Mouse (Mus musculus): ENCODE data around the gene Foxe3. TPM values are rescaled to one million over a fixed set of nuclear protein-coding genes. Genes with fewer than 3 reads are reported as not detected.
"Not testable (repeated sequence)": the region's sequence is repeated elsewhere in the genome, so short reads cannot be mapped to it uniquely, and the experiment has no call there.

Gene Foxe3
- polyA plus RNA-seq (2015; fragmentation: Nextera tagmentation; extraction: Ambion mirVana), result not detected in 2 replicates

GRCm38 (mm10) chr4:114925917-114926312 is at the start of gene Foxe3:
Gene Foxe3, minus strand, starts transcription at chr4:114926013.
- Histone ChIP-seq H3K36me3 (ENCODE audit: insufficient read depth, low read length) (no peaks in the 10 kb centered on the region), H3K27ac (ENCODE audit: low read length) (no peak within 1 kb of the TSS), H3K27me3 (ENCODE audit: insufficient read depth, low read length) (peaks cover 74% of the 10 kb centered on the region), H3K4me3 (ENCODE audit: low read length) (peak within 1 kb of the TSS; percentile 52), H3K9me3 (ENCODE audit: low read length) (no peaks in the 10 kb centered on the region), H3K4me2 (replicated peaks; ENCODE audit: low read depth, low read length) (peak within 1 kb of the TSS; percentile 83), H3K9ac (replicated peaks; ENCODE audit: low read length) (peak within 1 kb of the TSS; percentile 46), H3K4me1 (ENCODE audit: insufficient read depth, low read length) (peaks cover 13% of the 10 kb centered on the region)
- ATAC-seq (ENCODE audit: low FRiP score, low TSS enrichment), result no peak
- under 1% methylated on average over 25 of the region's 25 CpGs for WGBS

- 89% methylated on average over 1 of the region's 1 CpGs for WGBS
- no peak overlapping the region for H3K4me3 ChIP-seq (ENCODE audit: low read length)
- H3K9ac ChIP-seq (replicated peaks; ENCODE audit: low read length), result no peak overlapping the region
- H3K4me1 ChIP-seq (ENCODE audit: insufficient read depth, low read length), result no peaks in the 10 kb centered on the region
- no peak for ATAC-seq (ENCODE audit: low FRiP score, low TSS enrichment)
- no peaks in the 10 kb centered on the region for H3K27me3 ChIP-seq (ENCODE audit: insufficient read depth, low read length)
- no peak overlapping the region for H3K27ac ChIP-seq (ENCODE audit: low read length)
- no peak overlapping the region for H3K4me2 ChIP-seq (replicated peaks; ENCODE audit: low read depth, low read length)
- H3K36me3 ChIP-seq (ENCODE audit: insufficient read depth, low read length), result no peaks in the 10 kb centered on the region
- H3K9me3 ChIP-seq (ENCODE audit: low read length), result no peaks in the 10 kb centered on the region
Measured at GRCm38 (mm10) chr4:114973229-114973740, 47.5 kb upstream of the Foxe3 start.

- Histone ChIP-seq H3K4me1 (ENCODE audit: insufficient read depth, low read length) (no peaks in the 10 kb centered on the region), H3K4me3 (ENCODE audit: low read length) (no peak overlapping the region), H3K9ac (replicated peaks; ENCODE audit: low read length) (no peak overlapping the region), H3K27me3 (ENCODE audit: insufficient read depth, low read length) (no peaks in the 10 kb centered on the region), H3K9me3 (ENCODE audit: low read length) (no peaks in the 10 kb centered on the region), H3K4me2 (replicated peaks; ENCODE audit: low read depth, low read length) (no peak overlapping the region), H3K27ac (ENCODE audit: low read length) (no peak overlapping the region), H3K36me3 (ENCODE audit: insufficient read depth, low read length) (peaks cover 9% of the 10 kb centered on the region; the same call in 1 of the 2 replicates)
- 95% methylated on average over 5 of the region's 5 CpGs for WGBS
- no peak for ATAC-seq (ENCODE audit: low FRiP score, low TSS enrichment)
Measured at GRCm38 (mm10) chr4:114970736-114971135, 44.9 kb upstream of the Foxe3 start.

GRCm38 (mm10) chr4:114960881-114961280 is 35.1 kb upstream of the Foxe3 start:
- peaks cover 20% of the 10 kb centered on the region for H3K36me3 ChIP-seq (ENCODE audit: insufficient read depth, low read length)
- H3K9me3 ChIP-seq (ENCODE audit: low read length); H3K27me3 ChIP-seq (ENCODE audit: insufficient read depth, low read length); H3K27ac ChIP-seq (ENCODE audit: low read length); ATAC-seq (ENCODE audit: low FRiP score, low TSS enrichment); H3K4me2 ChIP-seq (replicated peaks; ENCODE audit: low read depth, low read length); H3K9ac ChIP-seq (replicated peaks; ENCODE audit: low read length); H3K4me1 ChIP-seq (ENCODE audit: insufficient read depth, low read length); H3K4me3 ChIP-seq (ENCODE audit: low read length): not testable (repeated sequence)
- 55% methylated on average over 2 of the region's 2 CpGs for WGBS

GRCm38 (mm10) chr4:114959533-114959932 is 33.7 kb upstream of the Foxe3 start:
- Histone ChIP-seq H3K9ac (replicated peaks; ENCODE audit: low read length) (no peak overlapping the region), H3K27me3 (ENCODE audit: insufficient read depth, low read length) (no peaks in the 10 kb centered on the region), H3K4me1 (ENCODE audit: insufficient read depth, low read length) (no peaks in the 10 kb centered on the region), H3K36me3 (ENCODE audit: insufficient read depth, low read length) (peaks cover 11% of the 10 kb centered on the region; the same call in 1 of the 2 replicates), H3K27ac (ENCODE audit: low read length) (no peak overlapping the region), H3K4me2 (replicated peaks; ENCODE audit: low read depth, low read length) (no peak overlapping the region), H3K4me3 (ENCODE audit: low read length) (no peak overlapping the region), H3K9me3 (ENCODE audit: low read length) (no peaks in the 10 kb centered on the region)
- WGBS, result 90% methylated on average over 2 of the region's 2 CpGs
- no peak for ATAC-seq (ENCODE audit: low FRiP score, low TSS enrichment)

GRCm38 (mm10) chr4:114958786-114959185 is 33.0 kb upstream of the Foxe3 start:
- no peak overlapping the region for H3K27ac ChIP-seq (ENCODE audit: low read length)
- H3K4me3 ChIP-seq (ENCODE audit: low read length), result no peak overlapping the region
- WGBS, result 87% methylated on average over 4 of the region's 4 CpGs
- no peak overlapping the region for H3K9ac ChIP-seq (replicated peaks; ENCODE audit: low read length)
- no peaks in the 10 kb centered on the region for H3K4me1 ChIP-seq (ENCODE audit: insufficient read depth, low read length)
- no peak for ATAC-seq (ENCODE audit: low FRiP score, low TSS enrichment)
- H3K4me2 ChIP-seq (replicated peaks; ENCODE audit: low read depth, low read length), result no peak overlapping the region
- H3K27me3 ChIP-seq (ENCODE audit: insufficient read depth, low read length), result no peaks in the 10 kb centered on the region
- peaks cover 11% of the 10 kb centered on the region; the same call in 1 of the 2 replicates for H3K36me3 ChIP-seq (ENCODE audit: insufficient read depth, low read length)
- H3K9me3 ChIP-seq (ENCODE audit: low read length), result no peaks in the 10 kb centered on the region

GRCm38 (mm10) chr4:114958231-114958630 is 32.4 kb upstream of the Foxe3 start:
- WGBS, result 82% methylated on average over 2 of the region's 2 CpGs
- H3K9me3 ChIP-seq (ENCODE audit: low read length), result no peaks in the 10 kb centered on the region
- no peaks in the 10 kb centered on the region for H3K27me3 ChIP-seq (ENCODE audit: insufficient read depth, low read length)
- H3K9ac ChIP-seq (replicated peaks; ENCODE audit: low read length), result no peak overlapping the region
- H3K4me3 ChIP-seq (ENCODE audit: low read length), result no peak overlapping the region
- H3K4me1 ChIP-seq (ENCODE audit: insufficient read depth, low read length), result no peaks in the 10 kb centered on the region
- H3K4me2 ChIP-seq (replicated peaks; ENCODE audit: low read depth, low read length), result no peak overlapping the region
- H3K36me3 ChIP-seq (ENCODE audit: insufficient read depth, low read length), result peaks cover 11% of the 10 kb centered on the region; the same call in 1 of the 2 replicates
- ATAC-seq (ENCODE audit: low FRiP score, low TSS enrichment), result no peak
- H3K27ac ChIP-seq (ENCODE audit: low read length), result no peak overlapping the region

- H3K4me2 ChIP-seq (replicated peaks; ENCODE audit: low read depth, low read length), result no peak overlapping the region
- H3K27me3 ChIP-seq (ENCODE audit: insufficient read depth, low read length), result no peaks in the 10 kb centered on the region
- H3K4me1 ChIP-seq (ENCODE audit: insufficient read depth, low read length), result no peaks in the 10 kb centered on the region
- H3K36me3 ChIP-seq (ENCODE audit: insufficient read depth, low read length), result peaks cover 6% of the 10 kb centered on the region; the same call in 1 of the 2 replicates
- no peak overlapping the region for H3K27ac ChIP-seq (ENCODE audit: low read length)
- H3K4me3 ChIP-seq (ENCODE audit: low read length), result no peak overlapping the region
- no peak overlapping the region for H3K9ac ChIP-seq (replicated peaks; ENCODE audit: low read length)
- no peak for ATAC-seq (ENCODE audit: low FRiP score, low TSS enrichment)
- H3K9me3 ChIP-seq (ENCODE audit: low read length), result no peaks in the 10 kb centered on the region
Measured at GRCm38 (mm10) chr4:114957403-114957802, 31.6 kb upstream of the Foxe3 start.

- Histone ChIP-seq H3K27ac (ENCODE audit: low read length) (no peak overlapping the region), H3K9ac (replicated peaks; ENCODE audit: low read length) (no peak overlapping the region), H3K36me3 (ENCODE audit: insufficient read depth, low read length) (no peaks in the 10 kb centered on the region), H3K4me2 (replicated peaks; ENCODE audit: low read depth, low read length) (no peak overlapping the region), H3K9me3 (ENCODE audit: low read length) (no peaks in the 10 kb centered on the region), H3K4me1 (ENCODE audit: insufficient read depth, low read length) (no peaks in the 10 kb centered on the region), H3K27me3 (ENCODE audit: insufficient read depth, low read length) (peaks cover 8% of the 10 kb centered on the region; the same call in 1 of the 2 replicates), H3K4me3 (ENCODE audit: low read length) (no peak overlapping the region)
- 0 out of 2 replicates have a peak, but pooled peaks have one; percentile 46 for ATAC-seq (ENCODE audit: low FRiP score, low TSS enrichment)
- 74% methylated on average over 3 of the region's 3 CpGs for WGBS
Measured at GRCm38 (mm10) chr4:114953172-114953571, 27.4 kb upstream of the Foxe3 start.

- H3K27me3 ChIP-seq (ENCODE audit: insufficient read depth, low read length), result peaks cover 18% of the 10 kb centered on the region
- no peak overlapping the region for H3K9ac ChIP-seq (replicated peaks; ENCODE audit: low read length)
- H3K4me3 ChIP-seq (ENCODE audit: low read length), result no peak overlapping the region
- H3K4me1 ChIP-seq (ENCODE audit: insufficient read depth, low read length), result no peaks in the 10 kb centered on the region
- ATAC-seq (ENCODE audit: low FRiP score, low TSS enrichment), result no peak
- no peaks in the 10 kb centered on the region for H3K9me3 ChIP-seq (ENCODE audit: low read length)
- no peaks in the 10 kb centered on the region for H3K36me3 ChIP-seq (ENCODE audit: insufficient read depth, low read length)
- WGBS, result 69% methylated on average over 7 of the region's 7 CpGs
- no peak overlapping the region for H3K4me2 ChIP-seq (replicated peaks; ENCODE audit: low read depth, low read length)
- no peak overlapping the region for H3K27ac ChIP-seq (ENCODE audit: low read length)
Measured at GRCm38 (mm10) chr4:114947852-114948481, 22.2 kb upstream of the Foxe3 start.
